Mouse (Mus musculus) heart, adult 2 months (tissue): ENCODE data around the gene Dctn2. TPM values are rescaled to one million over a fixed set of nuclear protein-coding genes. Genes with fewer than 3 reads are reported as not detected.
"Not testable (repeated sequence)": the region's sequence is repeated elsewhere in the genome, so short reads cannot be mapped to it uniquely, and the experiment has no call there.

Experiments used
- DNase-seq, 2 experiments: peaks; one replicate each; pipeline ENCODE4 v3.0.0; 2021
- H3K27ac ChIP-seq: fragments of 200-600 bp; 2 replicates; pipeline ENCODE4 v1.8.1; 2022
- H3K27me3 ChIP-seq: fragments of 200-500 bp; 2 replicates; pipeline ENCODE4 v1.6.1; 2012; ENCODE audit warnings: mild to moderate bottlenecking, low read length, inconsistent platforms, mixed read lengths; ENCODE audit not compliant: control insufficient read depth, insufficient read depth
- H3K36me3 ChIP-seq: fragments of 200-500 bp; 2 replicates; pipeline ENCODE4 v1.6.1; 2012; ENCODE audit warnings: low read length, inconsistent platforms; ENCODE audit not compliant: control insufficient read depth, insufficient read depth
- H3K4me1 ChIP-seq: fragments of 200-500 bp; 2 replicates; pipeline ENCODE4 v1.6.1; 2011; ENCODE audit warnings: low read length; ENCODE audit not compliant: control insufficient read depth, insufficient read depth
- H3K4me3 ChIP-seq: fragments of 200-600 bp; 2 replicates; pipeline ENCODE4 v1.8.1; 2022
- H3K79me2 ChIP-seq: fragments of 200-500 bp; replicated peaks from 2 replicates; pipeline ENCODE4 v1.6.1; 2012; ENCODE audit warnings: mild to moderate bottlenecking, inconsistent platforms, low read length, moderate library complexity, mixed read lengths; ENCODE audit not compliant: control insufficient read depth, insufficient read depth
- H3K9ac ChIP-seq: fragments of 200-500 bp; 2 replicates; pipeline ENCODE4 v1.6.1; 2012; ENCODE audit warnings: low read depth, mild to moderate bottlenecking, control low read depth, inconsistent platforms, low read length, mixed read lengths
- CTCF ChIP-seq: fragments of 200-600 bp; IDR thresholded peaks from 2 replicates; pipeline ENCODE4 v1.8.1; 2022; ENCODE audit warnings: antibody characterized with exemption, mild to moderate bottlenecking, moderate library complexity
- EP300 ChIP-seq: fragments of 200-500 bp; IDR thresholded peaks from 2 replicates; pipeline ENCODE4 v1.6.1; 2011; ENCODE audit warnings: low read depth, low read length, control low read depth; ENCODE audit not compliant: insufficient read depth
- POLR2A ChIP-seq: fragments of 200-500 bp; IDR thresholded peaks from 2 replicates; pipeline ENCODE4 v1.6.1; 2011; ENCODE audit warnings: mild to moderate bottlenecking, low read depth, low read length, control low read depth; ENCODE audit not compliant: insufficient read depth
- WGBS: fragments of 180-500 bp; shearing (Covaris S2); methylation state at CpG from one replicate; pipeline ENCODE4 v1.1.7; 2018; 5-methylcytosine and 5-hydroxymethylcytosine counted together
- intact Hi-C: fragments of 180-260 bp; cut with DNase I; formaldehyde crosslinking; loops from one replicate; pipeline ENCODE4 v1.15.1; 2025
- polyA plus RNA-seq: library from polyadenylated mRNA; depleted of rRNA; stranded (reverse); fragments of >200 nt; gene quantifications from 2 replicates; pipeline ENCODE4 v1.2.3, GENCODE M21; 2012
- total RNA-seq, 2 experiments: library from RNA; stranded (reverse); gene quantifications; 2 replicates each; pipeline ENCODE4 v1.2.3; 2021

The Dctn2 gene
- total and polyA plus RNA-seq, 3 experiments: 123 to 139 (median 135) TPM

- H3K27me3 ChIP-seq: no peaks in the 10 kb centered on the region
- H3K36me3 ChIP-seq: no peaks in the 10 kb centered on the region
- WGBS: under 1% methylated on average over 65 of the region's 65 CpGs
- H3K4me1 ChIP-seq: peaks cover 2% of the 10 kb centered on the region
- no peaks in the 10 kb centered on the region for H3K79me2 ChIP-seq
- intact Hi-C loops: loop anchor here (1.0 to 5.0 kb wide), 3 partner anchors 21 to 189 kb away; partner anchors contain the start of genes Dctn2 and Os9
- H3K4me3 ChIP-seq: peak within 1 kb of the TSS; percentile 92
- peak within 1 kb of the TSS; percentile 81 for H3K9ac ChIP-seq
- no peak for TF ChIP-seq CTCF
- peak; percentile 81; the same call in 1 of the 2 replicates for TF ChIP-seq EP300
- TF ChIP-seq POLR2A: peak; percentile 79; the same call in 1 of the 2 replicates
- DNase-seq: peak; percentile 94 to 96
- peak within 1 kb of the TSS; percentile 89 for H3K27ac ChIP-seq
These were observed 45.5 kb downstream of the Dctn2 start, which contains the start of gene Mars for GRCm38 (mm10) chr10:127311476-127312355. Gene Mars, minus strand, starts transcription at chr10:127311786.

- peak; percentile 79 for TF ChIP-seq EP300
- TF ChIP-seq CTCF: no peak; the same call in 1 of the 2 replicates
- peak; percentile 39; the same call in 1 of the 2 replicates for TF ChIP-seq POLR2A
- Histone ChIP-seq H3K4me1 (peaks cover 2% of the 10 kb centered on the region), H3K27ac (peak overlapping the region; percentile 89), H3K36me3 (no peaks in the 10 kb centered on the region), H3K27me3 (no peaks in the 10 kb centered on the region), H3K79me2 (no peaks in the 10 kb centered on the region), H3K4me3 (peak overlapping the region; percentile 92), H3K9ac (peak overlapping the region; percentile 72)
- intact Hi-C loops: loop anchor here (5.0 kb wide), 1 partner anchor 190 kb away; the partner anchor contains the start of gene Os9
- peak; percentile 81 to 84 for DNase-seq
- under 1% methylated on average over 4 of the region's 4 CpGs for WGBS
These were observed 46.1 kb downstream of the Dctn2 start for GRCm38 (mm10) chr10:127312356-127312676.

- Histone ChIP-seq H3K79me2 (no peaks in the 10 kb centered on the region), H3K27ac (peak overlapping the region; percentile 89), H3K27me3 (no peaks in the 10 kb centered on the region), H3K4me1 (peaks cover 2% of the 10 kb centered on the region), H3K4me3 (no peak overlapping the region), H3K9ac (no peak overlapping the region), H3K36me3 (no peaks in the 10 kb centered on the region)
- no peak for TF ChIP-seq POLR2A
- TF ChIP-seq EP300: no peak
- TF ChIP-seq CTCF: no peak
- no peak for DNase-seq
- intact Hi-C loops: loop anchor here (5.0 kb wide), 1 partner anchor 191 kb away; the partner anchor contains the start of gene Os9
- 34% methylated on average over 4 of the region's 4 CpGs for WGBS
These were observed 46.7 kb downstream of the Dctn2 start for GRCm38 (mm10) chr10:127312858-127313257.

GRCm38 (mm10) chr10:127313516-127313915 lies 47.3 kb downstream of the Dctn2 start:
- not testable (repeated sequence) for H3K4me3 ChIP-seq, H3K9ac ChIP-seq, H3K79me2 ChIP-seq, DNase-seq, H3K27ac ChIP-seq, H3K36me3 ChIP-seq, H3K4me1 ChIP-seq, H3K27me3 ChIP-seq
- intact Hi-C loops: loop anchor here (5.0 kb wide), 1 partner anchor 191 kb away; the partner anchor contains the start of gene Os9
- WGBS: 87% methylated on average over 5 of the region's 5 CpGs

DNA sequence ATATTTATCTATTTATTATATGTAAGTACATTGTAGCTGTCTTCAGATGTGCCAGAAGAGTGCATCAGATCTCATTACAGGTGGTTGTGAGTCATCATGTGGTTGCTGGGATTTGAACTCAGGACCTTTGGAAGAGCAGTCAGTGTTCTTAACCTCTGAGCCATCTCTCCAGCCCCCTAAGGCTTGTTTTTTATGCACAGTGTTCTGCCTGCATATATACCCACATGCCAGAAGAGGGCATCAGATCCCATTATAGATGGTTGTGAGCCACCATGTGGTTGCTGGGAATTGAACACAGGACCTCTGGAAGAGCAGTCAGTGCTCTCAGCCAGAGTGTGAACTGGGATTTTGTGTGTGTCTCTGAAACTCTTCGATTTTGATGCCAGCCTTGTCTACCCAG lies 48.8 kb downstream of the Dctn2 start:
- not testable (repeated sequence) for H3K27me3 ChIP-seq, H3K4me3 ChIP-seq, H3K79me2 ChIP-seq, H3K4me1 ChIP-seq, H3K27ac ChIP-seq, H3K9ac ChIP-seq, H3K36me3 ChIP-seq, DNase-seq
- 67% methylated on average over 1 of the region's 1 CpGs for whole genome bisulfite sequencing
- intact Hi-C loops: loop anchor here (5.0 kb wide), 1 partner anchor 193 kb away; the partner anchor contains the start of gene Os9

GRCm38 (mm10) chr10:127317277-127317676 lies 51.1 kb downstream of the Dctn2 start:
- H3K27ac ChIP-seq: no peak overlapping the region
- no peak overlapping the region for H3K9ac ChIP-seq
- DNase-seq: no peak
- no peak overlapping the region for H3K4me3 ChIP-seq
- TF ChIP-seq EP300 (no peak), POLR2A (no peak), CTCF (no peak)
- intact Hi-C loops: no loop called here
- no peaks in the 10 kb centered on the region for H3K36me3 ChIP-seq
- no peaks in the 10 kb centered on the region for H3K79me2 ChIP-seq
- peaks cover 2% of the 10 kb centered on the region; the same call in 1 of the 2 replicates for H3K4me1 ChIP-seq
- 71% methylated on average over 2 of the region's 2 CpGs for WGBS
- H3K27me3 ChIP-seq: no peaks in the 10 kb centered on the region
